Mouse (Mus musculus) kidney, adult 2 months (tissue): Measurements from ENCODE around the gene Wdr6.
"Not testable (repeated sequence)": the region's sequence is repeated elsewhere in the genome, so short reads cannot be mapped to it uniquely, and the experiment has no call there.

ENCODE experiments used
- CTCF ChIP-seq: fragments of 200-500 bp; conservative IDR thresholded peaks from 2 replicates; pipeline ENCODE4 v1.5.1; 2011; ENCODE audit warnings: low read depth, mild to moderate bottlenecking, control low read depth, low read length, moderate library complexity, mixed read lengths; ENCODE audit not compliant: insufficient read depth, insufficient read length
- POLR2A ChIP-seq: fragments of 200-500 bp; IDR thresholded peaks from one replicate; pipeline ENCODE4 v1.6.1; 2011; ENCODE audit warnings: low read depth, low read length, control low read depth

DNA sequence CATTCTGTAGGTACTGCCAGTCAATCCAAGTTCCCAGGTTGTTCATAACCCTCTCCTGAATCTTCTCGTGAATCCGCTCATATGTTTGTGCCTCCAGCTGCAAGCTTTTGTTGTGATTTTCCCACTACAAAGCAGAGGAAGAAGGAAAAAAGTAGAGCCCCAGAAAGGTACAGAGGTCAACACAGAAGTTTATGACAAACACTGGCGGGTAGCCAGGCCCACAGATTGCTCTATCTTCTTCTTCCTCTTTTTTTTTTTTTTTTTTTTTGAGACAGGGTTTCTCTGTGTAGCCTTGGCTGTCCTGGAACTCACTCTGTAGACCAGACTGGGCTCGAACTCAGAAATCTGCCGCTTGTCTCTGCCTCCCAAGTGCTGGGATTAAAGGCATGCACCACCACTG is 29.4 kb upstream of the Wdr6 start:
- TF ChIP-seq CTCF, POLR2A: not testable (repeated sequence)
